Mouse (Mus musculus) testis, adult 2 months (tissue): ENCODE measurements around the gene Rundc1.

Experiments used
- CTCF ChIP-seq: fragments of 200-500 bp; IDR thresholded peaks from 2 replicates; pipeline ENCODE4 v1.5.1; 2012; ENCODE audit warnings: low read depth, mild to moderate bottlenecking, inconsistent platforms, low read length, moderate library complexity; ENCODE audit not compliant: control insufficient read depth, insufficient read depth, insufficient replicate concordance
- POLR2A ChIP-seq: fragments of 200-500 bp; IDR thresholded peaks from 2 replicates; pipeline ENCODE4 v1.6.1; 2012; ENCODE audit warnings: low read depth, mild to moderate bottlenecking, inconsistent platforms, low read length, moderate library complexity; ENCODE audit not compliant: control insufficient read depth

DNA sequence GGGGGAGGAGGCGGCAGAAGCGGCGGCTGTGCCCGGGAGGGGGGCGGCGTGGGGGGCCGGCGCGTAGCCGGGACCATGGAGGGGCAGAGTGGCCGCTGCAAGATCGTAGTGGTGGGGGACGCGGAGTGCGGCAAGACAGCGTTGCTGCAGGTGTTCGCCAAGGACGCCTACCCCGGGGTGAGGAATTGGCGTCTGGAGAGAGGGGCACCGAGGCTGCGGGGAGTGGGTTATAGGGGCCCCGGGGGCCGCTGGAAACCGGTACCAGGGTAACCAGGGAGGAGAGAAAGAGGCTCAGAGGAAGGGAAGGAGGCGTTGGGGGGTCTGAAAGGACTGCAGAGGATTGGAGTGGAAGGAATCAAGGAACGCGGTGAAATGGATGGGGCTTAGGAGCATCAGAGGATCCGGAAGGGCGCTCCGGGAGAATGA, 43.4 kb downstream of the Rundc1 start:
- no peak for TF ChIP-seq CTCF
- no peak for TF ChIP-seq POLR2A
